Mouse (Mus musculus) cerebellum, adult 11 months (tissue): ENCODE measurements around the gene Adnp.

Experiments
- DNase-seq: peaks from one replicate; pipeline ENCODE4 v3.0.0; 2022

Gene Adnp

DNA sequence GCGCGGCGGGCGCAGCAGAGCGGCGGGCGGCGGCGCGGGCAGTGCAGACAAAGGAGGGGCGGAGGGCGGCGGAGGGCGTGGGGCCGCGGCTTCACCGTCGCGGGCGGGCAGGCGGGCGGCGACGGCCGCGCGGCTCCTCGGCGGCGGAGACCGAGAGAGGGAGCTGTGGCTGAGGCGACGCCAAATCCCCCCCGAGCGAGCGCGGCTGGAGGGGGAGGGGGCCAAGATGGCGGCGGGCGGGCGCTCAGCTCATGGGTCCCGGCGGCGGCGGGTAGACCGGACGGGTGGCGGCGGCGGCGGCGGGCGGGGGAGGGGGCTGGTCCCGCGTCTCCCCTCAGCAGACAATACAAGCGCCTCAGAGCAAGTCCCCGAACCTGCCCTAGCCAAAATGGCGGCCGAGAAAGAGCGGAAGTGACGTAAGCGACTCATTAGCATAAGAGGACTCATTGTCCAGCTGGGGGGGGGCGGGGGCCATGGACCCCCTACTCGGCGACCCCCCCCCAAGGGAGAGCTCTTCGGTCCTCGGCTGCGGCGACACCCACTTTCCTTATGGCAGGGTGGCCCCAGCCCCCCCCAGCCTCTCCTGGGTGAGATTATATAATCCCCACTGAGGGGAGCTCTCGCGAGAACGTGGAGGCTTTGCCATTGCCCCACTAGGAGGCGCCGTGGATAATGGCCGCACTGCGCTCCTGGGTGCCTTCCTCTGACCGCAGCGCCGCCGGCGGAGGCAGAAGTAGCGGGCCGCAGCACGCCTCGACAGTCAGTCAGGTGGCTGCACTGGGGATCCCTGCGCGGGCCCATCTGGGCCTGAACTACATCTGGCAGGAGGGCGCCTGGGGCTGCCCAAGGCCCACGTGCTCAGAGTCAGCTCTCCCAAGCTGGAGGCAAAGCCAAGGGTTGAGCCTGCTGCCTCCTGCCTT, at the start of gene Adnp:
TSS of gene Adnp (minus strand) at position 388 of the 920 bp plus-strand sequence.
- peak; percentile 91 for DNase-seq

DNA sequence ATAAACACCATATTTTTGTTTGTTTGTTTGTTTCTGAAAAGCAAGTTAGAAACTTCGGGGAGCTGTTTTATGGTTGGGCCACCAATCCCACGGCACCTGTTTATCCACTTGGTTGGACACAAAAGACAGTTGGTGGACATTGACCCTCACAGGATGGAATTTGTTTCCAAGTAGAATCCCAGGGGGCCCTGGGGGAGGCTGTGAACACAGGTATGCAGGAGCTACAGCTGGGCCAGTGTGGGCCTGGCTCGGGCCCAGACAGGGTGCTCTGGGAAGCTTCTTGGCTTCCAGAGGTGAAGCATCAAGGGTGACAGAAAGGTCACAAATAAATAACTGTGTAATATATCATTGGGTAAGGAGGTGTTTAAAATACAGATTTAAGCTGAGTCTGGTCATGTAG, 49.6 kb upstream of the Adnp start:
- DNase-seq: no peak

GRCm38 (mm10) chr2:168253822-168254221, 46.9 kb upstream of the Adnp start:
- no peak for DNase-seq

- DNase-seq: no peak
Observed at GRCm38 (mm10) chr2:168252639-168253292, 45.9 kb upstream of the Adnp start.

DNA sequence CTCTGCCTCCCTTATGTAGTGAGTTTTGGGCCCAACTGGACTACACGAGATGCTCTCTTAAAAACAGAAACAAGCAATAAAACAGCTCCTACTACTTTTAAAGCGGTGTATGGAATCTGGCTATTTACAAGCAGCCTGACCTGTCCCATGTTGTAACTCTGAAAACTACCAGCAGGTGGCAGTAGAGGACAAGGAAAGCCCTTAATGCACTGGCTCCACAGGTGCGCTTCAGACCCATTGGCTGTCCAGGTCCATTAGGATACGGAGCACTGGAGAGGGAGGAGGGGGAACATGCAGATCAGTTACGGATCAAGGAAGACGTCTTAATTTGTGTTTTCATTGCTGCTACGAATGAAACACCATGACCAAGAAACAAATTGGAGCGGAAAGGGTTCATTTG, 43.4 kb upstream of the Adnp start:
- peak; percentile 76 for DNase-seq

DNA sequence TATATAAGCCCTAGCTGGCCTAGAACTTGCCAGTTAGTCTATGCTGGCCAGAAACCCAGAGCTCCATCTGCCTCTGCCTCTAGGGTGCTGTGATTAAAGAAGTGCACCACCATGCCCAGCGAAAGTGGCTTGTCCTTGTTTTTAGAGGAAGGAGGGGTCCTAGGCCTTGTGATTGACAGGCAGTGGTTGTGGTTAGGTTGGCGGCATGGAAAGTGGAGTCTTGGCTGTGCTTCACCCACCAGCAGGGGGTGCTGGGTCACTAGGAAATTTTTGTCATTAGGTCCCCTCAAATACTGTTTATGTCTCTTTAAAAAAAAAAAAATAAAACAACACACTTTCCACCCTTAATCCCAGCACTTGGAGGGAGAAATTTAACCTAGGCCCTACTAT, 41.9 kb upstream of the Adnp start:
- no peak for DNase-seq

DNA sequence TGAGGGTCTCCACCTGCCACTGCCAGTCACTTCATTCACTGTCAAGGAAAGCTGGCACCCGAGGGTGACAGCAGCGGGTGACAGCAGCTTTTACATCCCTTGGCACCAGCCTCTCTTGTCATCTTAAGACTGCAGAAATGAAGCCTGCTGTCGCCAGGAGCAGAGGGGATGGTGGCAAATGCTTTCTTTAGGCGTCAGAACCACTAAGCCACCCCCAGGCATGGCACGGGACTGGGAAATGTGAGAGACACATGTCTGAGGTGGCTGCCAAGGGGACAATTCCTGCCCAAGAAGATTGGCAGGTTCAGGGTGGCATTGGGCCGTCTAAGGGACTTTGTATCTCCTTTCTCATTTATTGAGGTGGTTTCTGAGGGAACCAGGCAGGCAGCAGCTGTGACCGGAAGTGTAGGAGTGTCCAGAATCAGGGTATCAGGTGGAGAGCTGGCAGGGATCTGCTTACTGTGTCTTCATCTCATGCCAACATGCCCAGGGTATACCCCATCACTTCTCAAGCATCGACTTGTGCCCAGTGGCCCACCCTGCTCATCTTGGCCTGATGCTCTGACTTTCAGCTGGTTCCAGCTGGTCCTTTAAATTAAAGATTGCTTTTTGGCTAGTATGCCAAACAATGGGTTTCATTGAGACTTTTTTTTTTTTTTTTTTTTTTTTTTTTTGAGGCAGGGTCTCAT, 41.4 kb upstream of the Adnp start:
- DNase-seq: no peak

DNA sequence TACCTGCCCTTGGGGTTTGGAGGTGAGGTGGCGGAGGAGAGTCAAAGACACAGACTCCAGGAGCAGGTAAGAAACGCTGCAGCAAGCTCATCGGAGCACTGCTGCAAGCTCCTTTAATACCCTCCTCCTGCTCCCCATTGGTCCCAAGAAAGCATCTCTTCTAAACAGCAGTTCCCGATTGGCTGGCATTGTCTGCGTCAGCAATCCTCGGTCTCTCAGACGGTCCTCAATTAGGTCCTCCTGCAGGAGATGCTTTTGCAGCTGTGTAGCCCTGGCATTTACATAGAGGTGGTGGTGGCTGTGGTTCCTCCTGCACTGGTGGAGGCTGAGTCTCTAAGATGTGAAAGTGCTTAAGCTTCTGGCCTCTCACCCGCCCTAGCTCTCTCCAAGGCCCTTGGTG, 38.7 kb upstream of the Adnp start:
- no peak for DNase-seq

- no peak for DNase-seq
Observed at GRCm38 (mm10) chr2:168243278-168243677, 36.4 kb upstream of the Adnp start.

GRCm38 (mm10) chr2:168242841-168243240, 35.9 kb upstream of the Adnp start:
- no peak for DNase-seq

- DNase-seq: no peak
Observed at GRCm38 (mm10) chr2:168238335-168238734, 31.4 kb upstream of the Adnp start.

DNA sequence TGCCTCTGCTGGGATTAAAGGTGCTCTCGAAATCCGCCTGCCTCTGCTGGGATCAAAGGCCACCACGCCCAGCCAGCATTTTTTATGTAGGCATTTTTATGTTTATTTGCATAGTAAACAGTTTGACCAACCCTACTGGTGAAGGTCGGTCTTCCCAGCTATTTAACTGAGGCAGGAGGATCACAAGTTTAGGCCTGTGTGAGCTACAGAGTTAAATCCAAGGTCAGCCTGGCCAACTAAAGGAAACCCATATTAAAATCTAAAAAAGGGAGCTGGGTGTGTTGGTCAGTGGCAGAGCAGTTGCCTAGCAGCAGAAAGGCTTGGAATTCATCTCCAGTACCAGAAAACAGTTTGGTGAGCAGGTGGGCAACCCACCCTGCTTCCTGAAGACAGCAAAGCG, 26.4 kb upstream of the Adnp start:
- no peak for DNase-seq

DNA sequence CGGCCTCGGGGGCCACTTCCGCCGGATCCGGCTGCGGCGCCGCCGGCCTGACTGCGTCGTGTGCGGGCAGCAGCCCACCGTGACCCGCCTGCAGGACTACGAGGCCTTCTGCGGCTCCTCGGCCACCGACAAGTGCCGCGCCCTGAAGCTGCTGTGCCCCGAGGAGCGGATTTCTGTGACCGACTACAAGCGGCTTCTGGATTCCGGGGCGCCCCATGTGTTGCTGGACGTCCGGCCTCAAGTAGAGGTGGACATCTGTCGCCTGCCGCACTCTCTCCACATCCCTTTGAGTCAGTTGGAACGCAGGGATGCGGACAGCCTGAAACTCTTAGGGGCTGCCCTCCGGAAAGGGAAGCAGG, 24.5 kb upstream of the Adnp start:
- DNase-seq: peak; percentile 21

DNA sequence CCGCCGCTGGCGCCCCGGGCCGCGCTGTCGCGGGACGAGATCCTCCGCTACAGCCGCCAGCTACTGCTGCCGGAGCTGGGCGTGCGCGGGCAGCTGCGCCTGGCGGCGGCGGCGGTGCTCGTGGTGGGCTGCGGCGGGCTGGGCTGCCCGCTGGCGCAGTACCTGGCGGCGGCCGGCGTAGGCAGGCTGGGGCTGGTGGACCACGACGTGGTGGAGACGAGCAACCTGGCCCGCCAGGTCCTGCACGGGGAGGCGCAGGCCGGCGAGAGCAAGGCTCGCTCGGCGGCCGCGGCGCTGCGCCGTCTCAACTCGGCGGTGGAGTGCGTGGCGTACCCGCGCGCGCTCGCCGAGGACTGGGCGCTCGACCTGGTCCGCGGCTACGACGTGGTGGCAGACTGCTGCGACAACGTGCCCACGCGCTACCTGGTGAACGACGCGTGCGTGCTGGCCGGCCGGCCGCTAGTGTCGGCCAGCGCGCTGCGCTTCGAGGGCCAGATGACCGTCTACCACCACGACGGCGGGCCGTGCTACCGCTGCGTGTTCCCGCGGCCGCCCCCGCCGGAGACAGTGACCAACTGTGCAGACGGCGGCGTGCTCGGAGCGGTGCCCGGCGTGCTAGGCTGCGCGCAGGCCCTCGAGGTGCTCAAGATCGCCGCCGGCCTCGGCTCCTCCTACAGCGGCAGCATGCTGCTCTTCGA, 24.0 kb upstream of the Adnp start:
- peak; percentile 30 for DNase-seq

- peak; percentile 81 for DNase-seq
Observed at GRCm38 (mm10) chr2:168230026-168230728, 23.3 kb upstream of the Adnp start, which contains the start of the genes Gm20716, Dpm1 and Mocs3. Gm20716 (minus strand) TSS chr2:168230364. Dpm1 (minus strand) TSS chr2:168230591. Mocs3 (plus strand) TSS chr2:168230622.

GRCm38 (mm10) chr2:168229116-168230025, 22.5 kb upstream of the Adnp start:
- peak; percentile 32 for DNase-seq

GRCm38 (mm10) chr2:168223326-168223725, 16.4 kb upstream of the Adnp start:
- no peak for DNase-seq

DNA sequence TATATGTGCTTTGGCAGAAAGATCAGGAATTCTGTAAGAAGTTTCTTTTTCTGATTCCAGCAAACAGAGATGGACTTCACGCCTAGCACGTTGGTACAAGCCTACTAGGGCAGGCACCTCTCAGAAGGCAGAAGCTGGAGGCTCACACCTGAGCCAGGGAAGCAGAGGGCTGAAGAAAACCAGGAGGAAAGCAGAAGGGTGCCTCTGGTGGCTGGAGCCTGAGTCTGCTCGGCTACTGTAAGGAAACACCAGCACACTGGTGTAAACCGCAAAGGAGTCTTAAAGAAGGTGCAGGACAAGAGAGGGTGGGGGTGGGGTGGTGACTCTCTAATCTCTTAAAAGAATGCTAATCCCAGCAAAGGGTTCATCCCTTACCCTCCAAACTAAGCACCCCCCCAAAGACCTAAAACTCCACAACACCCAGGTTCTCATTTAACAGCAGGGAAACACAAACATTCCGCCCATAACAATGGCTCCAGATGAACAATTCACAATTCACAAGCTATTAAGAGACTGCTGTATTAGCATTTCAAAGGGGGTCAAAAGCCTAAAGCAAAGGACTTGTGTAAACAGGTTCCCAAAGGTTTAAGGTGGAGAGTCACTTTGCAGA, 7.0 kb upstream of the Adnp start:
- no peak for DNase-seq

GRCm38 (mm10) chr2:168207883-168208282, 971 bp upstream of the Adnp start:
- no peak for DNase-seq
